Mouse (Mus musculus): ENCODE measurements around the gene Mcm2. TPM values are rescaled to one million over a fixed set of nuclear protein-coding genes. Genes with fewer than 3 reads are reported as not detected.
A peak's percentile ranks its signal among the peaks of the same experiment; 100 is the strongest.

The Mcm2 gene
- polyA plus RNA-seq, 1 experiment: 45.7 TPM

GRCm38 (mm10) chr6:88844901-88845565 is 53.5 kb downstream of the Mcm2 start:
- DNase-seq (ENCODE audit: low read depth): no peak
- TF ChIP-seq POLR2A (IDR thresholded peaks at IDR 0.05; ENCODE audit: borderline replicate concordance, extremely low read depth, insufficient read depth, insufficient read length, poor library complexity, severe bottlenecking) (no peak), CTCF (IDR thresholded peaks at IDR 0.05; ENCODE audit: borderline replicate concordance, extremely low read depth, insufficient read depth, insufficient read length) (no peak)

GRCm38 (mm10) chr6:88843781-88844725 is 54.5 kb downstream of the Mcm2 start:
- DNase-seq (ENCODE audit: low read depth): no peak
- TF ChIP-seq CTCF (IDR thresholded peaks at IDR 0.05; ENCODE audit: borderline replicate concordance, extremely low read depth, insufficient read depth, insufficient read length): no peak

- no peak for TF ChIP-seq POLR2A (IDR thresholded peaks at IDR 0.05; ENCODE audit: borderline replicate concordance, extremely low read depth, insufficient read depth, insufficient read length, poor library complexity, severe bottlenecking)
- no peak for TF ChIP-seq CTCF (IDR thresholded peaks at IDR 0.05; ENCODE audit: borderline replicate concordance, extremely low read depth, insufficient read depth, insufficient read length)
- DNase-seq (ENCODE audit: low read depth): no peak
Measured at GRCm38 (mm10) chr6:88843241-88843640, 55.3 kb downstream of the Mcm2 start.

- TF ChIP-seq CTCF (IDR thresholded peaks at IDR 0.05; ENCODE audit: borderline replicate concordance, extremely low read depth, insufficient read depth, insufficient read length) (no peak), POLR2A (IDR thresholded peaks at IDR 0.05; ENCODE audit: borderline replicate concordance, extremely low read depth, insufficient read depth, insufficient read length, poor library complexity, severe bottlenecking) (no peak)
- peak; percentile 56 for DNase-seq (ENCODE audit: low read depth)
Measured at GRCm38 (mm10) chr6:88842731-88843151, 55.8 kb downstream of the Mcm2 start.

- TF ChIP-seq CTCF (IDR thresholded peaks at IDR 0.05; ENCODE audit: borderline replicate concordance, extremely low read depth, insufficient read depth, insufficient read length) (peak; percentile 47), POLR2A (IDR thresholded peaks at IDR 0.05; ENCODE audit: borderline replicate concordance, extremely low read depth, insufficient read depth, insufficient read length, poor library complexity, severe bottlenecking) (peak; percentile 54; the same call in 1 of the 2 replicates)
- DNase-seq (ENCODE audit: low read depth): peak; percentile 100
Measured at GRCm38 (mm10) chr6:88841781-88842689, 56.5 kb downstream of the Mcm2 start, which contains the start of gene Abtb1. Gene Abtb1, minus strand, starts transcription at chr6:88841984.

- DNase-seq (ENCODE audit: low read depth): no peak
- TF ChIP-seq CTCF (IDR thresholded peaks at IDR 0.05; ENCODE audit: borderline replicate concordance, extremely low read depth, insufficient read depth, insufficient read length): no peak
- no peak for TF ChIP-seq POLR2A (IDR thresholded peaks at IDR 0.05; ENCODE audit: borderline replicate concordance, extremely low read depth, insufficient read depth, insufficient read length, poor library complexity, severe bottlenecking)
Measured at GRCm38 (mm10) chr6:88841514-88841780, 57.1 kb downstream of the Mcm2 start.

DNA sequence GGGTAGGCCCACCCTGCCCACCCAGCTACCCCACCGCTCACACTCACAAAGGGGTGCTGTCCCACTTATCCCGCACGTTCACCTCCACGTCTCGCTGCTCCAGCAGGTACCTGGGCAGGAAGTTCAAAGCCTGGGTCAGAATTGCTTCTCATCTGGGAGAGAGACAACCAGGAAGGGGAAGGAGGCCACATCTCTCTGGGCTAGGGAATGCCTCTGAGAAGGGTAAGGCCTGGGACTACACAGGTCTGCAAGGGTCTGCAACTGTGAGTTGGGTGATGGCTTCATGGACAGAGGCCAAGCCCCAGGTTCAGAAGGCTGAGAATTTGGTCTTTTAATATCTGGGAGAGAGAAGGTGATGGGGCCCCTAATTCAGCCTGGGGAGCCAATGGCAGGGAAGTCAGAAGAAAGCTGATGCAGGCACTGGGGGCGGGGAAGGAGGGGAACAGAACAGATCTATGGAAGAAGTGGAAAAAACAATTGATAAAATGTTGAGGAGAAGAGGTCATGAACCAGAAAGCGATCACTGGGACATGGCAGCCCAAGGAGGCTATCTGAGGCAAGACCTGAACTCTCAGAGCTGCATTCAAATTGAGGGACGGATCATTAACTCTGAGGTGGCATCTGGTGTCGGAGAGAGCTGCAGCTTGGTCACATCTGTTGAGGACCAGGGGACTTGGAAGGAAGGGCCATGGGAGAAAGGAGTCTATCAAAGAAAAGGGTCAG is 57.6 kb downstream of the Mcm2 start:
- no peak for DNase-seq (ENCODE audit: low read depth)
- TF ChIP-seq CTCF (IDR thresholded peaks at IDR 0.05; ENCODE audit: borderline replicate concordance, extremely low read depth, insufficient read depth, insufficient read length) (no peak), POLR2A (IDR thresholded peaks at IDR 0.05; ENCODE audit: borderline replicate concordance, extremely low read depth, insufficient read depth, insufficient read length, poor library complexity, severe bottlenecking) (no peak)

- TF ChIP-seq POLR2A (IDR thresholded peaks at IDR 0.05; ENCODE audit: borderline replicate concordance, extremely low read depth, insufficient read depth, insufficient read length, poor library complexity, severe bottlenecking) (no peak), CTCF (IDR thresholded peaks at IDR 0.05; ENCODE audit: borderline replicate concordance, extremely low read depth, insufficient read depth, insufficient read length) (no peak)
- DNase-seq (ENCODE audit: low read depth): no peak
Measured at GRCm38 (mm10) chr6:88840211-88840610, 58.4 kb downstream of the Mcm2 start.

DNA sequence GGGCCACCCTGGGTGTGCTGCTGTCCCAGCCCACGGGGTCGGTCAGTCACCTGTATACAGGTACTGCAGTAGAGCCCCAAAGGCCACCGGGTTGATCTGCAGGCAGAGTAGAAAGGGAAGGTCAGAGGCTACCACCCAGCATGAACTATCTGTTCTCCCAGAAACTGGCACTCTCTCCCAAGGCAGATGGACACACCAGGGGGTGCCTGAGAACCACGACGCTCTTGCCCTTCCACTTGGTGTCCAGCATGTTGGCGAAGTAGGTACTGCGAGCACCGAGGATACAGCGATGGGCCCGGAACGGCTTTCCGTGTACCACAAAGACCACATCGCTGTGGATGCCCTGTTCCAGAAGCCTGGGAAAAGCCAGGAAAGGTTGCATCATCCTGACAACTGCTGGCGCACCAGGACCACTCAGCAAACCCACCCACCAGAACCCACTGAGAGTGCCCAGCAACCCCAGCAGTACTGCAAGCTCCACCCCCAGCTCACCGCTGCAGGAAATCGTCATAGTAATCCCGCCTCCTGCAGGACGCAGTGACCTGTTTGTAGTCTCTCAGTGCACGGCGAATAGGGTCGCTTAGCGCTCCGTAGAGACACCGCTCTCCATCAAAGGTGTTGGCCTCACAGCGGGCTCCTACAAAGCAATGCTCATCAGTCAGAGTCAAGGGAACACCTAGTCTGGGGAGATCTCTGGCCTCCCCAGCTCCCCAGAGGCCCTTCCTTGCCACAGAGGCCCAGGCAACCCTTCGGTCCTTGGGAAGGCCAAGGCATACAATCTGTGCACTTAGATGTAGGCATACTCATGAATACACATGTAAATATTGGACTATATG is 59.2 kb downstream of the Mcm2 start:
- no peak for TF ChIP-seq POLR2A (IDR thresholded peaks at IDR 0.05; ENCODE audit: borderline replicate concordance, extremely low read depth, insufficient read depth, insufficient read length, poor library complexity, severe bottlenecking)
- TF ChIP-seq CTCF (IDR thresholded peaks at IDR 0.05; ENCODE audit: borderline replicate concordance, extremely low read depth, insufficient read depth, insufficient read length): no peak
- no peak for DNase-seq (ENCODE audit: low read depth)

GRCm38 (mm10) chr6:88838613-88839012 is 60.0 kb downstream of the Mcm2 start:
- no peak for DNase-seq (ENCODE audit: low read depth)
- TF ChIP-seq POLR2A (IDR thresholded peaks at IDR 0.05; ENCODE audit: borderline replicate concordance, extremely low read depth, insufficient read depth, insufficient read length, poor library complexity, severe bottlenecking) (no peak), CTCF (IDR thresholded peaks at IDR 0.05; ENCODE audit: borderline replicate concordance, extremely low read depth, insufficient read depth, insufficient read length) (no peak)

Data from brain, embryonic 14.5 days (tissue).